Mouse (Mus musculus) right cerebral cortex, postnatal 10 days (tissue): ENCODE measurements around the gene Defb6.

Source experiments
- DNase-seq, 2 experiments: peaks; one replicate each; pipeline ENCODE4 v3.0.0; 2021; ENCODE audit warnings: low spot score in 2 of 2

The Defb6 gene

DNA sequence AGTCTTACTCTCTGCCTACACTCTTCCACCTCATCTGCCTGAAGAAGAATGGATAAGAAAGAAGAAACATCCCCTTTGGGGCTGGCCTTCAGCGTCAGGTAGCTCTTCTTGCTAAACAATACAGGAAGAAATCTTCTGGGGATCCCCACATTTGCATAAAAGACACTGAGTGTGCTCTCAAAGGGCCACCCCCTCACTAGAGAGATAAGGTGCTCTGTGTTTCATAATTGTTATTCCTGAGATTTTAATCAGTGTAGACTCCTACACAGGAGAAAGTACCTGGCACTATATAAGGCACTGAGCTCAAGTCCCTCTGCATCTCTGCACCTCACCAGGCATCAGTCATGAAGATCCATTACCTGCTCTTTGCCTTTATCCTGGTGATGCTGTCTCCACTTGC lies at the start of gene Defb6:
Gene Defb6 (plus strand): TSS at position 318 of the 400 bp plus-strand sequence.
- DNase-seq: no peak

DNA sequence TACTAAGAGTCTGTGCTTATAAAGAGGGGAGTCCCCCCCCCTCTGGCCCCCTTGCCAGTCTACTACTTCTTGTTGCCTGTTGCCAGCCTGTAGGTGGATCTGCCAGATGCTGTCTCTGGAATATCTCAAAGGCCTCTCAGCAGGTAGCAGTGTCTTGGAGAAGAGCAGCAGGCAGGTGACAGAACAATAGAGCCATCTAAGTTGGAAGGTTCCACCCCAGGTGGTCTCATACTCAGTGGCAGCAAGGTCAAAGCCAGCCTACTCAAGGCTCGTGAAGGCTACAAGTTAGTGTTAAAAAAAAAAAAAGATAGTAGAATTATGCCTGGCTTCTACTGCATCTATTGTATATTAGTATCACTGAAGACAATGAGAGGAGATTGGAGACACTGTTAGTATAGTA lies 12.8 kb downstream of the Defb6 start:
- DNase-seq: no peak

DNA sequence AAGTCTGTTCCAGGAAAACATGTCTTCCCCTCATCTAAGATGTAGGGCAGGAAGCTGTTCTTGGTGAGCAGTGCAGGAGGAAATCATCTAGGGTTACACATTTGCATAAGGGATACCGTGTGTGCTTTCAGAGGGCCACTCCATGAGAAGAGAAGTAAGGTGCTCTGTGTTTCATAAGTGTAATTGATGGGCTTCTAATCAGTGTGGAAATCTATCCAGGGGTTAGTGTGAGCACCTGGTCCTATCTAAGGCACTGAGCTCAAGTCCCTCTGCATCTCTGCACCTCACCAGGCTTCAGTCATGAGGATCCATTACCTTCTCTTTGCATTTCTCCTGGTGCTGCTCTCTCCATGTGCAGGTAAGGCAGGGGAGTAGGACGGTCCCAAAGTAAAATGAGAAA lies 14.3 kb downstream of the Defb6 start, which contains the start of gene Defb46:
Gene Defb46 (plus strand): TSS at position 301 of the 400 bp plus-strand sequence.
- DNase-seq: no peak

DNA sequence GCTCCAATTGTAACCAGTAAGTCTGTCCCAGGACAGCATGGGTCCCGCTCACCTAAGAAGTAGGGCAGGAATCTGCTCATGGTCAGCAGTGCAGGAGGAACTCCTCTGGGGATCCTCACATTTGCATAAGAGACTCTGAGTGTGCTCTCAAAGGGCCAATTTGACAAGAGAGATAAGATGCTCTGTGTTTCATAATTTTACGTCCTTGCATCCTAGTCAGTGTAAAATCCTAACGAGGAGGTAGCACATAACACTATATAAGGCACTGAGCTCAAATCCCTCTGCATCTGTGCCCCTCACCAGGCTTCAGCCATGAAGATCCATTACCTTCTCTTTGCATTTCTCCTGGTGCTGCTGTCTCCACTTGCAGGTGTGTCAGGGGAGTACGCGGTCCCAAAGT lies 22.0 kb downstream of the Defb6 start, which contains the start of gene Defb5:
Gene Defb5 (plus strand): TSS at position 301 of the 400 bp plus-strand sequence.
- no peak for DNase-seq

DNA sequence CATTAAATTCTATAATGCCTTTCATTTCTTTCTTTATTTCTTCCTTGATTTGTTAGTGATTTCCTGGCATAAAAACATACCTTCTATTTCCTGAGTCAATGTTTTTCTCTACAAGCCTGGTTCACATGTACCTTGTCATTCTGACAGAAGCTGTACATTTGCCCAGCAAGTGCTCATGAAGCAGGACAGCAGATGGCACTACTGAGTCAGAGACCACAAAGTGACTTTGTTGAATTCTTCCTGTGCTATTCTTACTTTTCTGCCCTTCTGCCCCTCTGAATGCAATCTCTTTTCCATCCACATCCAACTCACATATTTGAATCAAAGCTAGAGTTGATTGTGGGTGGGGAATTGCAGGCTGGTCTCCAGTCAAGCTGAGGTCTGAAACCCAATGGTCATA lies 32.9 kb downstream of the Defb6 start:
- no peak for DNase-seq

DNA sequence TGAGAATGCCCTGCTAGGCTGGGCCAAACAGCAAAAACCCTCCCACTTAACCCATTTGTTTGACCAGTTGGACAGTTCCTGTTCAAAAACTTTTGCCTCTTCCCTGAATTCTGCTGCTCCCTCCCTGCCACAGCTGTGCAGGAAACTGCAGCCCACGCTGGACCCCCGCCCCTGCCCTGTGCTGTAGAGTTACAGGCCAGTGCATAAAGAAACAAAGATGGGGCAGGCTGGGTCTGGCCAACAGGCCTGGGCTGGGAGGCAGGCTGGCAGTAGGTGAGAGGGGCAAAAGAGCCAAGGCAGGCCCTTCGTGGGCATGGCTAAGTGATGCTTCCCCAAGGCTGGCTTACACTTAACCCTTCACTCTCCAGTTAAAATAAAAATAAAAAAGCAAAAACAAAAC lies 34.4 kb downstream of the Defb6 start:
- no peak for DNase-seq
